Mouse (Mus musculus) mouse embryonic stem cell (cell line): Measurements from ENCODE around the gene Gm20518.

Source experiments
- in situ Hi-C, 2 experiments: fragments of 300-500 bp; cut with MboI; formaldehyde crosslinking; loops; 1 replicate in 1 of 2; 3 replicates in 1 of 2; pipeline ENCODE4 v1.14.3; 2019 to 2020; ENCODE audit warnings: low sequenced_read_pairs in 2 of 2, low pct_unique_long_range_greater_than_20kb in 1 of 2, mixed read lengths in 1 of 2; ENCODE audit not compliant: unreplicated experiment in 1 of 2

Gm20518 gene

DNA sequence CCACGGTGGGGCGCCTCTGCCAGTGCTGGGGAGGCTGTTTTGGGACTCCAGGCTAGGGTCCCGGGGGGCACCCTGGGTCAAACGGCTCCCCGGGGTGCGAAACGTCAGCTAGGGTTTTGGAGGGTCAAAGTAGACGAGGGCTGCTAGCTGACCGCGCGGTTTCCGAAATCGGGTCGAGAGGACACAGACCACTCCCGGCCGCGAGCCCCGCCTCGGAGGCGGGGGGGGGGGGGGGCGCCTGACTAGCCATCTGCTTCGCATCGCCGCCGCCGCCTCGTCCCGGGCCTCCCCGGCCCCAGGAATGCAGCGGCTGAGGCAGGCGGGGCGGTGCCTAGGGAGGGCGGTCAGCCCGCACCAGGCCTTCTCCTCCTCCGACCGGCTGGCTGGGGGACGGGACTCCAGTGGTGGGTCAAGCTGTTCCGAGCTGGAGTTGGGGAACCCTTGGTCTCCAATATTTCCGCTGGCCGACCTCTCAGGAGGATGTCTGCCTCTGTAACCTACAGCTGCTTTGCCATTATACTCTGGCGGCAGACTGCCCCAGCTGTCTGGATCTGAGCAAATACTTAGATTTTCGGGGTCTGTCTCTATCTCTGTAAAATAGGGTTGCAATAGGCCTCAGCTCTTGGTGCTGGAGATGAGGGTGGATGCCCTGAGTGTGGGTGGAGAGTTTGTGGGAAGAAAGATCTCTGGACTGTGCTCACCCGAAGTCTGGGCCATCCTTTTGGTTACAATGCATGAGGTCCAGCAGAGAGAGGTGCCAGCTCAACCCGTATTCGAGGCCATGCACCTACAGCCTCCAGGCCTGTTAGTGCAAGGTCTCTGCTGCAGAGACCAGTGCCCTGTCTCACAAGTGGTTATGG, 92.9 kb downstream of the Gm20518 start:
- in situ Hi-C loops, result no loop called here

DNA sequence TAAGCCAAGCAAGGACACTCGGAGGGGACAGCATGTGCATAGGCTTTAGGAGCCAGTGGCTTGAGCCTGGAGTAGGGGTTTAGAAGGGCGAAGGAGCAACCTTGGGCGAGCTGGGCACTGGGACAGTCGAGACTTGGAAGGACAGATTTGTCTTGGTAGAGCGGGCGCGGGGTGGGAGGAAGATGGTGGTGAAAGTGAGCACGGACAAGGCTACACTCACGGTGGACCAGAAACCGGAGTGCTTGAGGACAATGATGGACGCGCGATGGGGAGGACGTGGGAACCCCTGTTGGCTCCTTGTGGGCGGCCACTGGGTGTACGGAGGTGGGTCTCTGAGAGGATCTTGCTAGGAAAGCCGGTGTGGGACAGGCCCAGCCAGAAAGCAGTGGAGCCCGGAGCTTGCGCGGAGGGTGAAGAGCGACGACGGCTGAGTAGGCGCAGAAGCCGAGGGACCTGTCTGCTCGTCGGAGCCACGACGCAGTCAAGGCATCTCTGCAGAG, 93.6 kb downstream of the Gm20518 start:
- in situ Hi-C loops, result no loop called here

GRCm38 (mm10) chr16:17796971-17797811, 94.3 kb downstream of the Gm20518 start, which contains the start of gene Scarf2:
Gene Scarf2, plus strand, starts transcription at chr16:17797282.
- in situ Hi-C loops, result no loop called here

GRCm38 (mm10) chr16:17796519-17796918, 95.0 kb downstream of the Gm20518 start:
- in situ Hi-C loops, result no loop called here

DNA sequence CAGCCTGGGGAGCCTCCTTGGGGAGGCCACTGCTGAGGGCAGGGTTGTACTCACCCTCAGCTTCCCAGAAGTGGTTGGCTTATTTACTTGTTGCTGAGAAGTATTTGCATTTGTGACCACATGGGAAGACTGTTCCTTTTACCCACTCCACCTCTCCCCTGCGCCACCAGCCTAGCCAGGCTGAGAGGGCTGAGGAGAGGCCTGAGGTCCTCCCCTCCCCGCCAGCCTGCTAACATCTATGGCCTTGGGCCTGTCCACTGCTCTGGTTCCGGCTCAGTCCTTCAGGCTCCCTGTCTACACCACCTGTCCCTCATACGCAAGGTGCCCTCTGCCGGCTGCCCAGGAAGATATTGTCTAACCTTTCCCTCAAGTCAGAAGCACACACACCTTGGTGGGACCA, 95.8 kb downstream of the Gm20518 start:
- in situ Hi-C loops, result no loop called here

DNA sequence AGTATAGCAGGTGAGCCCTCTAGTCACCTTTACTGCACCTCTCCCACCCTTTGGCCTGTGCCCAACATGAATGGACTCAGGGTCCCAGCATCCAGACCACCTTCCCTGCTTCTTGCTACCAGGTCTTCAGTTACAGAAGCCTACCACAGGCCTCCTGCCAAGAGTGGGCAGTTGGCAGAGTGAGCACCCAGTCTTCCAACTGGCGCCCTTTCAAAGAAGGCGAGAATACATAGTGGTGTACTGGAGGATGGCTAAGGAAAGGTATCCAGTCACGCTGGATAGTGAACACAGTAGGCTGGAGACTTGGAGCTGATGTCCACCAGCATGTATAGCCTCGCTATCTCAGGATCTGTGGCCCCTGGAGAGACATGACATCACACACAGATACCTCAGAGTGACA, 97.4 kb downstream of the Gm20518 start:
- in situ Hi-C loops, result no loop called here

DNA sequence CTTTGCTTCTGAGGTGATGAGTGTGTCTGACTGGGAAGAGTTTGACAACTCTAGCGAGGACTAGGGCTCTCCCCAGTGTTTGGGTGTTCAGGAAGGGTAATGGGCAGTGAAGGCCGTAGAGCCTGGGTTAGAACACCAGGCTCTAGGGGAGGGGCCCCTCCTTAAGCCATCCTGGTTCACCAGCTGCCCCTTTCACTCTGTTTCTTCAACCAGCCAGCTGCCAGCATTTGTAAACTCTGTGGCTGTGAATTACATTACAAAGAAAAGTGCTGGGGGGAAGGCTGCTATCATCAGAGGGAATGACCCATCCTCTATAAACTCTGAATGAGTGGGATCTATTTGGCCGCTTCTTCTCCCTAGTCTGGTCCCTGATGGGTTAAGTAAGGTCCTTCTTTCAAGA, 98.7 kb downstream of the Gm20518 start:
- in situ Hi-C loops, result no loop called here

DNA sequence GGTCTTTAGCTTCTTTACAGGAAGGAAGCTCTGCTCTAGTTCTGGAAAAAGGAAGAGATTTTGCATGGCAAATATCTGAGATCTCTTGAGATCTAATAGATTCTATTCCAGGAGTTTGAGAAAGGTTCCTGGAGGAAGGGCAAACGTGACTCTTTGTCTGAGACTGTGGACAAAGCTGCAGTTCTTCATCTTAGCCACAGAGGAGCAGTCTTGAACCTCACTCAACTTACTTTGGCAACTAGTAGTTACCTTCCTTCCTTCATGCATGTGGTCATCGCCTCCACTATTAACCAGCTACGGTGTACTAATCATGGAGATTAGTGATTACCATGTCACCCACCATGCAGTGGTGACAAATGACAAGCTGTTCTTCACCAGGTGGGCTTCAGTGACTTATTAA, 106.1 kb downstream of the Gm20518 start:
- in situ Hi-C loops, result loop anchor here in 1 of 2 experiments (10.0 kb wide), 1 partner anchor 479 kb away; no protein-coding TSS in a partner anchor
